Mouse (Mus musculus) midbrain, postnatal 0 days (tissue): ENCODE results near the gene Stard13. TPM values are rescaled to one million over a fixed set of nuclear protein-coding genes. Genes with fewer than 3 reads are reported as not detected.

Experiments used
- ATAC-seq: fragments of 200-750 bp; cut with Nextera tagmentation; 2 replicates; pipeline ENCODE4 v1.8.0; 2017; ENCODE audit warnings: moderate number of reproducible peaks, mild to moderate bottlenecking, moderate TSS enrichment, moderate library complexity; ENCODE audit not compliant: low FRiP score
- DNase-seq: peaks from one replicate; pipeline ENCODE4 v3.0.0-alpha.2; 2015; ENCODE audit warnings: low spot score
- H3K27ac ChIP-seq: fragments of 300-500 bp; sonication (generic); 2 replicates; pipeline ENCODE4 v1.5.1; 2014; ENCODE audit warnings: low read depth, mild to moderate bottlenecking, low read length, mixed read lengths
- H3K27me3 ChIP-seq: fragments of 300-500 bp; sonication (generic); 2 replicates; pipeline ENCODE4 v1.6.1; 2014; ENCODE audit warnings: low read length, control low read depth, mixed read lengths; ENCODE audit not compliant: insufficient read depth
- H3K36me3 ChIP-seq: fragments of 300-500 bp; sonication (generic); 2 replicates; pipeline ENCODE4 v1.6.1; 2014; ENCODE audit warnings: low read length, control low read depth, mixed read lengths; ENCODE audit not compliant: insufficient read depth
- H3K4me1 ChIP-seq: fragments of 300-500 bp; sonication (generic); 2 replicates; pipeline ENCODE4 v1.6.1; 2014; ENCODE audit warnings: mild to moderate bottlenecking, control low read depth, antibody characterized with exemption, low read length, mixed read lengths; ENCODE audit not compliant: insufficient read depth
- H3K4me2 ChIP-seq: fragments of 300-500 bp; sonication (generic); 2 replicates; pipeline ENCODE4 v1.6.1; 2014; ENCODE audit warnings: low read depth, mild to moderate bottlenecking, low read length, mixed read lengths; ENCODE audit not compliant: poor library complexity, severe bottlenecking
- H3K4me3 ChIP-seq: fragments of 300-500 bp; sonication (generic); 2 replicates; pipeline ENCODE4 v1.5.1; 2014; ENCODE audit warnings: low read depth, mild to moderate bottlenecking, low read length, moderate library complexity
- H3K9ac ChIP-seq: fragments of 300-500 bp; sonication (generic); replicated peaks from 2 replicates; pipeline ENCODE4 v1.6.1; 2014; ENCODE audit warnings: mild to moderate bottlenecking, low read length, moderate library complexity, mixed read lengths; ENCODE audit not compliant: poor library complexity, severe bottlenecking
- H3K9me3 ChIP-seq: fragments of 300-500 bp; sonication (generic); 2 replicates; pipeline ENCODE4 v1.6.1; 2016; ENCODE audit warnings: low read length, control low read depth
- CTCF ChIP-seq: IDR thresholded peaks from 2 replicates; pipeline ENCODE4 v1.5.1; 2016; ENCODE audit warnings: antibody characterized with exemption, mild to moderate bottlenecking
- WGBS: fragments of 180-500 bp; shearing (Covaris S2); extraction: QIAGEN DNeasy Blood & Tissue Kit; methylation state at CpG from one replicate; pipeline ENCODE4 v1.1.7; 2014; 5-methylcytosine and 5-hydroxymethylcytosine counted together
- polyA plus RNA-seq: library from polyadenylated mRNA; unstranded; fragments of >200 nt; fragmentation: Nextera tagmentation; extraction: Ambion mirVana; gene quantifications from 2 replicates; pipeline ENCODE4 v1.2.1, GENCODE M21; 2015
- total RNA-seq: library from RNA; depleted of rRNA; stranded (reverse); fragments of >200 nt; gene quantifications from 2 replicates; pipeline ENCODE4 v1.2.3, GENCODE M21; 2014

The Stard13 gene
- total and polyA plus RNA-seq, 2 experiments from 2014 or later, result 2.1 to 27.2 TPM

GRCm38 (mm10) chr5:151077953-151078352 lies 155.7 kb downstream of the Stard13 start:
- no peak for DNase-seq
- no peak overlapping the region for H3K4me3 ChIP-seq
- H3K4me2 ChIP-seq, result no peak overlapping the region
- H3K27me3 ChIP-seq, result no peaks in the 10 kb centered on the region
- no peak for ATAC-seq
- H3K36me3 ChIP-seq, result no peaks in the 10 kb centered on the region
- H3K27ac ChIP-seq, result no peak overlapping the region
- 95% methylated on average over 2 of the region's 2 CpGs for WGBS
- TF ChIP-seq CTCF, result no peak
- no peak overlapping the region for H3K9ac ChIP-seq
- no peaks in the 10 kb centered on the region for H3K9me3 ChIP-seq
- H3K4me1 ChIP-seq, result no peaks in the 10 kb centered on the region

GRCm38 (mm10) chr5:151076917-151077316 lies 156.7 kb downstream of the Stard13 start:
- H3K4me2 ChIP-seq, result no peak overlapping the region
- H3K9ac ChIP-seq, result no peak overlapping the region
- no peaks in the 10 kb centered on the region for H3K4me1 ChIP-seq
- H3K36me3 ChIP-seq, result no peaks in the 10 kb centered on the region
- 60% methylated on average over 3 of the region's 3 CpGs for WGBS
- DNase-seq (no peak), ATAC-seq (no peak)
- H3K9me3 ChIP-seq, result no peaks in the 10 kb centered on the region
- no peak overlapping the region for H3K27ac ChIP-seq
- TF ChIP-seq CTCF, result no peak
- H3K27me3 ChIP-seq, result no peaks in the 10 kb centered on the region
- H3K4me3 ChIP-seq, result no peak overlapping the region

GRCm38 (mm10) chr5:151074282-151074681 lies 159.4 kb downstream of the Stard13 start:
- Histone ChIP-seq H3K4me1 (no peaks in the 10 kb centered on the region), H3K4me3 (no peak overlapping the region), H3K27me3 (no peaks in the 10 kb centered on the region), H3K9me3 (no peaks in the 10 kb centered on the region), H3K9ac (no peak overlapping the region), H3K36me3 (no peaks in the 10 kb centered on the region), H3K27ac (no peak overlapping the region), H3K4me2 (no peak overlapping the region)
- no peak for DNase-seq
- WGBS, result 79% methylated on average over 4 of the region's 4 CpGs
- ATAC-seq, result no peak
- TF ChIP-seq CTCF, result no peak

- DNase-seq (no peak), ATAC-seq (no peak)
- TF ChIP-seq CTCF, result no peak
- Histone ChIP-seq H3K4me3 (no peak overlapping the region), H3K4me1 (no peaks in the 10 kb centered on the region), H3K9ac (no peak overlapping the region), H3K27ac (no peak overlapping the region), H3K4me2 (no peak overlapping the region), H3K9me3 (no peaks in the 10 kb centered on the region), H3K27me3 (no peaks in the 10 kb centered on the region), H3K36me3 (no peaks in the 10 kb centered on the region)
- 70% methylated on average over 6 of the region's 6 CpGs for WGBS
These were observed 162.2 kb downstream of the Stard13 start for GRCm38 (mm10) chr5:151071430-151071829.

- no peak for DNase-seq
- Histone ChIP-seq H3K27ac (no peak overlapping the region), H3K27me3 (no peaks in the 10 kb centered on the region), H3K9me3 (no peaks in the 10 kb centered on the region), H3K4me2 (no peak overlapping the region), H3K4me3 (no peak overlapping the region), H3K4me1 (no peaks in the 10 kb centered on the region), H3K36me3 (no peaks in the 10 kb centered on the region), H3K9ac (no peak overlapping the region)
- WGBS, result 76% methylated on average over 6 of the region's 6 CpGs
- no peak for TF ChIP-seq CTCF
- no peak for ATAC-seq
These were observed 162.7 kb downstream of the Stard13 start for GRCm38 (mm10) chr5:151070896-151071295.

- Histone ChIP-seq H3K36me3 (no peaks in the 10 kb centered on the region), H3K27ac (no peak overlapping the region), H3K4me1 (no peaks in the 10 kb centered on the region), H3K27me3 (no peaks in the 10 kb centered on the region), H3K4me3 (no peak overlapping the region), H3K9me3 (no peaks in the 10 kb centered on the region), H3K4me2 (no peak overlapping the region), H3K9ac (no peak overlapping the region)
- TF ChIP-seq CTCF, result no peak
- DNase-seq (no peak), ATAC-seq (no peak)
- 88% methylated on average over 2 of the region's 2 CpGs for WGBS
These were observed 164.1 kb downstream of the Stard13 start for GRCm38 (mm10) chr5:151069569-151069968.

- no peak overlapping the region for H3K27ac ChIP-seq
- no peaks in the 10 kb centered on the region for H3K27me3 ChIP-seq
- TF ChIP-seq CTCF, result no peak
- no peaks in the 10 kb centered on the region for H3K9me3 ChIP-seq
- H3K4me1 ChIP-seq, result no peaks in the 10 kb centered on the region
- WGBS, result 80% methylated on average over 5 of the region's 5 CpGs
- no peak overlapping the region for H3K4me2 ChIP-seq
- H3K4me3 ChIP-seq, result no peak overlapping the region
- ATAC-seq, result no peak
- DNase-seq, result no peak
- H3K9ac ChIP-seq, result no peak overlapping the region
- H3K36me3 ChIP-seq, result peaks cover 3% of the 10 kb centered on the region; the same call in 1 of the 2 replicates
These were observed 167.6 kb downstream of the Stard13 start for GRCm38 (mm10) chr5:151066016-151066415.
